Mouse (Mus musculus) embryo, embryonic 10.5 days (tissue): ENCODE data around the gene Dalrd3.
A peak's percentile ranks its signal among the peaks of the same experiment; 100 is the strongest.

Experiments
- DNase-seq: peaks from one replicate; pipeline ENCODE4 v3.0.0-alpha.2; 2015; ENCODE audit warnings: low spot score

The Dalrd3 gene

GRCm38 (mm10) chr9:108569381-108570206 is at the start of gene Dalrd3:
Gene Dalrd3, plus strand, starts transcription at chr9:108569886.
- DNase-seq = peak; percentile 97

GRCm38 (mm10) chr9:108521604-108522003 is 48.1 kb upstream of the Dalrd3 start:
- DNase-seq = no peak

- no peak for DNase-seq
These were observed 46.3 kb upstream of the Dalrd3 start for GRCm38 (mm10) chr9:108523341-108523740.

GRCm38 (mm10) chr9:108525400-108525799 is 44.3 kb upstream of the Dalrd3 start:
- no peak for DNase-seq

GRCm38 (mm10) chr9:108530954-108531353 is 38.7 kb upstream of the Dalrd3 start:
- DNase-seq = no peak

- DNase-seq = no peak
These were observed 38.2 kb upstream of the Dalrd3 start for GRCm38 (mm10) chr9:108531496-108531895.

- no peak for DNase-seq
These were observed 28.8 kb upstream of the Dalrd3 start for GRCm38 (mm10) chr9:108540846-108541245.

- DNase-seq = no peak
These were observed 23.7 kb upstream of the Dalrd3 start for GRCm38 (mm10) chr9:108545986-108546385.

- DNase-seq = no peak
These were observed 22.8 kb upstream of the Dalrd3 start for GRCm38 (mm10) chr9:108546875-108547274.

GRCm38 (mm10) chr9:108559169-108559568 is 10.5 kb upstream of the Dalrd3 start:
- no peak for DNase-seq

GRCm38 (mm10) chr9:108560227-108560841 is 9.4 kb upstream of the Dalrd3 start, which contains the start of gene Impdh2:
Gene Impdh2, plus strand, starts transcription at chr9:108560286.
- DNase-seq = peak; percentile 99

- no peak for DNase-seq
These were observed 6.0 kb upstream of the Dalrd3 start for GRCm38 (mm10) chr9:108563671-108564070.

GRCm38 (mm10) chr9:108564131-108564530 is 5.6 kb upstream of the Dalrd3 start:
- no peak for DNase-seq

GRCm38 (mm10) chr9:108565881-108566814 is 3.5 kb upstream of the Dalrd3 start:
- no peak for DNase-seq

GRCm38 (mm10) chr9:108566815-108567776 is 2.6 kb upstream of the Dalrd3 start, which contains the start of gene Ndufaf3:
Gene Ndufaf3, minus strand, starts transcription at chr9:108567434.
- DNase-seq = peak; percentile 96

GRCm38 (mm10) chr9:108567931-108568419 is 1.7 kb upstream of the Dalrd3 start:
- DNase-seq = no peak

- DNase-seq = no peak
These were observed 1.2 kb upstream of the Dalrd3 start for GRCm38 (mm10) chr9:108568511-108568921.

- DNase-seq = peak; percentile 90
These were observed 666 bp downstream of the Dalrd3 start for GRCm38 (mm10) chr9:108570207-108570896.

GRCm38 (mm10) chr9:108571401-108571973 is 1.8 kb downstream of the Dalrd3 start:
- no peak for DNase-seq

GRCm38 (mm10) chr9:108572321-108572720 is 2.6 kb downstream of the Dalrd3 start:
- no peak for DNase-seq
